Mouse (Mus musculus) testis, adult 2 months (tissue): ENCODE results near the gene Cdiptos.

Source experiments
- CTCF ChIP-seq: fragments of 200-500 bp; IDR thresholded peaks from 2 replicates; pipeline ENCODE4 v1.5.1; 2012; ENCODE audit warnings: low read depth, mild to moderate bottlenecking, inconsistent platforms, low read length, moderate library complexity; ENCODE audit not compliant: control insufficient read depth, insufficient read depth, insufficient replicate concordance
- POLR2A ChIP-seq: fragments of 200-500 bp; IDR thresholded peaks from 2 replicates; pipeline ENCODE4 v1.6.1; 2012; ENCODE audit warnings: low read depth, mild to moderate bottlenecking, inconsistent platforms, low read length, moderate library complexity; ENCODE audit not compliant: control insufficient read depth

- TF ChIP-seq CTCF (no peak), POLR2A (no peak)
Observed at GRCm38 (mm10) chr7:126984667-126985444, 9.0 kb upstream of the Cdiptos start.
